17 mouse cellular contexts compared by ENCODE assay signal in the genomic region with DNA sequence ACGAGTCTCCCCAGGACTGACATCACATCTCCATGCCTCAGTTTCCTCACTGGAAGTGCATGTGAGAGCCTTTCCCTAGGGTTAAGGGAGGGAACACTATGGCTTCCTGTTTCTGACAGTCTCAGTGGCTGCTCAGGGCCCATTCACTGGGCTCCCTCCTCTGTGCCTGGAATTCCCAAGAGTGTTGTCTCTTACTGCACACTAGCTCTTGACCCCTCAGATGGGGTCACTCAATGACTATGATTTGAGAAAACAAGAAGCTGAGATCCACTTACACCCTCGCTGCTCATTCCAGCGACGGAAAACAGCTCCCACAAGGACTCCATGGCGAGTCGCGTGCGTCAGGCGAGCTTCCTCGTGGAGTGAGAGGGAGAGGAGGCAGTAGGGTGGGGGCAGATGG.
DNase-seq lines count a peak whose midpoint lies in the region; ATAC-seq and TF ChIP-seq lines count a peak whose summit lies in the region.
"Had no signal": no experiment of that assay in that cellular context is flagged by ENCODE, and none has a peak within 500 bp of the region (broad histone marks: within the 10 kb centered on the region; RNA-seq: fewer than 3 reads in every experiment).

No protein-coding gene starts in this region.

- H3K4me1 ChIP-seq in heart, embryonic 10.5 days = peaks cover 32% of the 10 kb centered on the region
- H3K4me1 ChIP-seq in heart, embryonic 11.5 days (ENCODE audit: control insufficient read depth, insufficient read depth, low read length) = peaks cover 8% of the 10 kb centered on the region
- H3K4me1 ChIP-seq in kidney, embryonic 14.5 days (ENCODE audit: control insufficient read depth, insufficient read depth, low read length) = no peaks in the 10 kb centered on the region
- H3K4me1 ChIP-seq: forebrain, embryonic 15.5 days had no signal

- H3K9me3 ChIP-seq in heart, embryonic 10.5 days = no peaks in the 10 kb centered on the region
- H3K9me3 ChIP-seq in heart, embryonic 11.5 days (replicated peaks; ENCODE audit: control insufficient read depth, low read length) = no peaks in the 10 kb centered on the region
- H3K9me3 ChIP-seq in kidney, embryonic 14.5 days (ENCODE audit: control insufficient read depth, low read length) = no peaks in the 10 kb centered on the region
- H3K9me3 ChIP-seq: forebrain, embryonic 15.5 days; heart, embryonic 15.5 days; hindbrain, embryonic 12.5 days; limb, embryonic 10.5 days; midbrain, embryonic 15.5 days had no signal

- H3K9ac ChIP-seq in heart, embryonic 11.5 days (ENCODE audit: low read depth, low read length) = no peak overlapping the region
- H3K9ac ChIP-seq in kidney, embryonic 14.5 days (ENCODE audit: low read depth, low read length) = no peak overlapping the region
- H3K9ac ChIP-seq: forebrain, embryonic 15.5 days; heart, embryonic 15.5 days; hindbrain, embryonic 12.5 days; midbrain, embryonic 15.5 days had no signal

- no peak overlapping the region for H3K4me2 ChIP-seq in heart, embryonic 11.5 days
- H3K4me2 ChIP-seq in kidney, embryonic 14.5 days (replicated peaks; ENCODE audit: low read depth, low read length) = no peak overlapping the region
- H3K4me2 ChIP-seq: forebrain, embryonic 15.5 days; heart, embryonic 15.5 days; hindbrain, embryonic 12.5 days; liver, embryonic 11.5 days; midbrain, embryonic 15.5 days had no signal

- H3K36me3 ChIP-seq in heart, embryonic 10.5 days = no peaks in the 10 kb centered on the region
- H3K36me3 ChIP-seq in heart, embryonic 11.5 days (ENCODE audit: control insufficient read depth, insufficient read depth, low read length) = no peaks in the 10 kb centered on the region
- no peaks in the 10 kb centered on the region for H3K36me3 ChIP-seq in kidney, embryonic 14.5 days (ENCODE audit: control insufficient read depth, insufficient read depth, low read length)
- H3K36me3 ChIP-seq: forebrain, embryonic 15.5 days; heart, embryonic 15.5 days; hindbrain, embryonic 12.5 days; limb, embryonic 10.5 days; midbrain, embryonic 15.5 days had no signal

- WGBS in heart, embryonic 10.5 days = 45% methylated on average over 10 of the region's 10 CpGs
- WGBS in heart, embryonic 11.5 days (ENCODE audit: insufficient replicate concordance) = 46% methylated on average over 10 of the region's 10 CpGs
- 16% methylated on average over 10 of the region's 10 CpGs for WGBS in kidney, embryonic 14.5 days

- intact Hi-C loops in gastrocnemius, adult 2 months (cut with DNase I) = loop anchor here (5.0 kb wide), 1 partner anchor 69 kb away; no protein-coding TSS in a partner anchor

- no peak for DNase-seq in heart, embryonic 10.5 days (ENCODE audit: low spot score)
- DNase-seq in kidney, postnatal 4 days = peak; percentile 38 to 49
- DNase-seq in lung, postnatal 14 days = peak; percentile 60
- DNase-seq in MN1 (ENCODE audit: low spot score) = no peak
- DNase-seq in gastrocnemius, adult 2 months = no peak
- no peak for DNase-seq in gastrocnemius, adult 18-20 months (ENCODE audit: low spot score)
- DNase-seq: adrenal gland, postnatal 10 days; cerebellum, adult 18-20 months had no signal

- ATAC-seq in heart, embryonic 11.5 days (replicated peaks; ENCODE audit: insufficient number of reproducible peaks, low FRiP score, low TSS enrichment) = no peak
- ATAC-seq in kidney, embryonic 14.5 days (ENCODE audit: low FRiP score, low TSS enrichment) = 0 out of 2 replicates have a peak, but pooled peaks have one; percentile 56
- ATAC-seq: forebrain, embryonic 15.5 days; midbrain, embryonic 15.5 days had no signal

- H3K27me3 ChIP-seq in heart, embryonic 10.5 days (ENCODE audit: insufficient read depth, poor library complexity, severe bottlenecking) = peaks cover 14% of the 10 kb centered on the region; the same call in 1 of the 2 replicates
- no peaks in the 10 kb centered on the region for H3K27me3 ChIP-seq in heart, embryonic 11.5 days (ENCODE audit: control insufficient read depth, insufficient read depth, low read length)
- H3K27me3 ChIP-seq in kidney, embryonic 14.5 days (ENCODE audit: control insufficient read depth, insufficient read depth, low read length) = no peaks in the 10 kb centered on the region
- H3K27me3 ChIP-seq: forebrain, embryonic 15.5 days; heart, embryonic 15.5 days; hindbrain, embryonic 12.5 days; midbrain, embryonic 15.5 days had no signal

- TF ChIP-seq CTCF in gastrocnemius, adult 2 months (IDR thresholded peaks at IDR 0.05) = no peak

- H3K27ac ChIP-seq in heart, embryonic 10.5 days = peak overlapping the region; percentile 47; the same call in 1 of the 2 replicates
- no peak overlapping the region for H3K27ac ChIP-seq in heart, embryonic 11.5 days (ENCODE audit: low read depth, low read length)
- H3K27ac ChIP-seq in kidney, embryonic 14.5 days (ENCODE audit: low read depth, low read length) = no peak overlapping the region
- H3K27ac ChIP-seq in gastrocnemius, adult 2 months = no peak overlapping the region
- H3K27ac ChIP-seq: forebrain, embryonic 15.5 days; heart, embryonic 15.5 days; hindbrain, embryonic 12.5 days; limb, embryonic 10.5 days; midbrain, embryonic 15.5 days had no signal

- no peak overlapping the region for H3K4me3 ChIP-seq in heart, embryonic 10.5 days
- H3K4me3 ChIP-seq in heart, embryonic 11.5 days (ENCODE audit: low read depth, low read length) = no peak overlapping the region
- H3K4me3 ChIP-seq in kidney, embryonic 14.5 days (ENCODE audit: low read length) = no peak overlapping the region
- H3K4me3 ChIP-seq in gastrocnemius, adult 2 months = no peak overlapping the region
- H3K4me3 ChIP-seq: erythroblast, embryonic 14.5 days; forebrain, embryonic 15.5 days; heart, embryonic 15.5 days; hindbrain, embryonic 12.5 days; limb, embryonic 10.5 days; midbrain, embryonic 15.5 days had no signal

Comparison
In these comparisons a context has a peak if more than half of its experiments do, and no peak if none do; other contexts are left out.
1. DNase-seq: peak in kidney, postnatal 4 days (2 of 2) and lung, postnatal 14 days (single experiment); none in heart, embryonic 10.5 days (single experiment), MN1 (single experiment), gastrocnemius, adult 2 months (single experiment) and gastrocnemius, adult 18-20 months (single experiment).